In genomic region chr11:34316176-34316575, GRCm38 (mm10) we compare ENCODE assay signal across 15 mouse cellular contexts. TPM values are rescaled to one million over a fixed set of nuclear protein-coding genes. Genes with fewer than 3 reads are reported as not detected.
DNase-seq lines count a peak whose midpoint lies in the region; ATAC-seq and TF ChIP-seq lines count a peak whose summit lies in the region.
"Had no signal": no experiment of that assay in that cellular context is flagged by ENCODE, and none has a peak within 500 bp of the region (broad histone marks: within the 10 kb centered on the region; RNA-seq: fewer than 3 reads in every experiment).

No protein-coding gene starts in this region.

- intact Hi-C loops in heart, adult 2 months (cut with DNase I) = no loop called here

- 49% methylated on average over 10 of the region's 10 CpGs for WGBS in hindbrain, embryonic 10.5 days
- WGBS in hindbrain, embryonic 11.5 days = 53% methylated on average over 10 of the region's 10 CpGs
- WGBS in forebrain, embryonic 15.5 days = 36% methylated on average over 10 of the region's 10 CpGs
- WGBS in midbrain, embryonic 14.5 days = 37% methylated on average over 10 of the region's 10 CpGs
- WGBS in heart, adult 2 months = 84% methylated on average over 10 of the region's 10 CpGs

- H3K9ac ChIP-seq in hindbrain, embryonic 11.5 days (ENCODE audit: low read depth, low read length) = no peak overlapping the region
- H3K9ac ChIP-seq in forebrain, embryonic 15.5 days (replicated peaks) = no peak overlapping the region
- no peak overlapping the region; the same call in 1 of the 2 replicates for H3K9ac ChIP-seq in midbrain, embryonic 14.5 days (replicated peaks; ENCODE audit: low read length)
- H3K9ac ChIP-seq in heart, adult 2 months (ENCODE audit: low read depth, low read length) = no peak overlapping the region
- H3K9ac ChIP-seq: embryonic facial prominence, embryonic 12.5 days; liver, embryonic 14.5 days had no signal

- no peaks in the 10 kb centered on the region for H3K79me2 ChIP-seq in heart, adult 2 months (replicated peaks; ENCODE audit: control insufficient read depth, insufficient read depth, low read length)

- peak overlapping the region; percentile 49; the same call in 1 of the 2 replicates for H3K4me3 ChIP-seq in hindbrain, embryonic 10.5 days
- H3K4me3 ChIP-seq in hindbrain, embryonic 11.5 days (ENCODE audit: low read depth, low read length) = no peak overlapping the region
- H3K4me3 ChIP-seq in E14TG2a.4 (replicated peaks; ENCODE audit: low read length) = peak overlapping the region; percentile 61
- H3K4me3 ChIP-seq in forebrain, embryonic 15.5 days = peak overlapping the region; percentile 43
- peak overlapping the region; percentile 39 for H3K4me3 ChIP-seq in midbrain, embryonic 14.5 days (replicated peaks; ENCODE audit: low read depth, low read length)
- no peak overlapping the region for H3K4me3 ChIP-seq in heart, adult 2 months
- H3K4me3 ChIP-seq: embryonic facial prominence, embryonic 12.5 days; myocyte had no signal

- TF ChIP-seq EP300 in heart, adult 2 months (IDR thresholded peaks at IDR 0.05; ENCODE audit: insufficient read depth, low read depth, low read length) = no peak

- H3K4me1 ChIP-seq in hindbrain, embryonic 10.5 days (replicated peaks) = peaks cover 34% of the 10 kb centered on the region
- no peaks in the 10 kb centered on the region for H3K4me1 ChIP-seq in hindbrain, embryonic 11.5 days (replicated peaks; ENCODE audit: control insufficient read depth, insufficient read depth, low read length)
- peaks cover 68% of the 10 kb centered on the region for H3K4me1 ChIP-seq in E14TG2a.4 (replicated peaks; ENCODE audit: low read depth, low read length)
- peaks cover 23% of the 10 kb centered on the region for H3K4me1 ChIP-seq in forebrain, embryonic 15.5 days
- peaks cover 22% of the 10 kb centered on the region for H3K4me1 ChIP-seq in midbrain, embryonic 14.5 days (ENCODE audit: control insufficient read depth, insufficient read depth, low read length)
- no peaks in the 10 kb centered on the region for H3K4me1 ChIP-seq in heart, adult 2 months (ENCODE audit: control insufficient read depth, insufficient read depth, low read length)
- H3K4me1 ChIP-seq: embryonic facial prominence, embryonic 12.5 days had no signal

- TF ChIP-seq POLR2A in heart, adult 2 months (IDR thresholded peaks at IDR 0.05; ENCODE audit: insufficient read depth, low read depth, low read length) = no peak

- peaks cover 44% of the 10 kb centered on the region for H3K27me3 ChIP-seq in hindbrain, embryonic 10.5 days (ENCODE audit: insufficient read depth, poor library complexity, severe bottlenecking)
- no peaks in the 10 kb centered on the region; the same call in 1 of the 2 replicates for H3K27me3 ChIP-seq in hindbrain, embryonic 11.5 days (ENCODE audit: control insufficient read depth, insufficient read depth, low read length)
- H3K27me3 ChIP-seq in E14TG2a.4 (ENCODE audit: insufficient read depth, low read length) = no peaks in the 10 kb centered on the region
- H3K27me3 ChIP-seq in forebrain, embryonic 15.5 days = no peaks in the 10 kb centered on the region
- H3K27me3 ChIP-seq in midbrain, embryonic 14.5 days (ENCODE audit: control insufficient read depth, insufficient read depth, low read length) = peaks cover 16% of the 10 kb centered on the region; the same call in 1 of the 2 replicates
- no peaks in the 10 kb centered on the region for H3K27me3 ChIP-seq in heart, adult 2 months (ENCODE audit: control insufficient read depth, insufficient read depth, low read length)
- H3K27me3 ChIP-seq: embryonic facial prominence, embryonic 12.5 days had no signal

- no peak for ATAC-seq in hindbrain, embryonic 11.5 days (ENCODE audit: low FRiP score)
- no peak for ATAC-seq in forebrain, embryonic 15.5 days (replicated peaks)
- ATAC-seq in midbrain, embryonic 14.5 days (ENCODE audit: low FRiP score, low TSS enrichment) = no peak
- ATAC-seq in megakaryocyte-erythroid progenitor cell, adult 5-6 weeks (replicated peaks; ENCODE audit: low FRiP score, low TSS enrichment, poor library complexity, severe bottlenecking) = no peak

- no peak for DNase-seq in hindbrain, embryonic 10.5 days (ENCODE audit: low spot score)
- no peak for DNase-seq in hindbrain, embryonic 11.5 days (ENCODE audit: low spot score)
- peak; percentile 47 for DNase-seq in midbrain, embryonic 14.5 days
- no peak for DNase-seq in cerebellum, postnatal 4 days (ENCODE audit: low spot score in 2 of 2)
- no peak for DNase-seq in heart, adult 2 months
- DNase-seq: cerebellum, adult 2 months; lung, postnatal 36 days; thymus, postnatal 14 days had no signal

- no peaks in the 10 kb centered on the region for H3K9me3 ChIP-seq in hindbrain, embryonic 10.5 days
- H3K9me3 ChIP-seq in hindbrain, embryonic 11.5 days (ENCODE audit: control insufficient read depth, low read length) = no peaks in the 10 kb centered on the region
- no peaks in the 10 kb centered on the region for H3K9me3 ChIP-seq in E14TG2a.4 (ENCODE audit: low read length)
- H3K9me3 ChIP-seq in forebrain, embryonic 15.5 days = no peaks in the 10 kb centered on the region
- H3K9me3 ChIP-seq in midbrain, embryonic 14.5 days (ENCODE audit: control insufficient read depth, low read length) = no peaks in the 10 kb centered on the region
- H3K9me3 ChIP-seq: embryonic facial prominence, embryonic 12.5 days had no signal

- no peaks in the 10 kb centered on the region for H3K36me3 ChIP-seq in hindbrain, embryonic 10.5 days
- no peaks in the 10 kb centered on the region for H3K36me3 ChIP-seq in hindbrain, embryonic 11.5 days (ENCODE audit: control insufficient read depth, insufficient read depth, low read length)
- no peaks in the 10 kb centered on the region for H3K36me3 ChIP-seq in E14TG2a.4 (ENCODE audit: insufficient read depth, low read length)
- no peaks in the 10 kb centered on the region for H3K36me3 ChIP-seq in forebrain, embryonic 15.5 days
- H3K36me3 ChIP-seq in midbrain, embryonic 14.5 days (ENCODE audit: control insufficient read depth, insufficient read depth, low read length) = no peaks in the 10 kb centered on the region
- H3K36me3 ChIP-seq in heart, adult 2 months (ENCODE audit: control insufficient read depth, insufficient read depth, low read length) = no peaks in the 10 kb centered on the region
- H3K36me3 ChIP-seq: embryonic facial prominence, embryonic 12.5 days; G1E had no signal

- TF ChIP-seq CTCF in E14TG2a.4 (conservative IDR thresholded peaks at IDR 0.05; ENCODE audit: low read length) = no peak
- no peak for TF ChIP-seq CTCF in heart, adult 2 months (IDR thresholded peaks at IDR 0.05)

- H3K4me2 ChIP-seq in hindbrain, embryonic 11.5 days (replicated peaks; ENCODE audit: low read depth, low read length) = no peak overlapping the region
- H3K4me2 ChIP-seq in forebrain, embryonic 15.5 days (replicated peaks) = peak overlapping the region; percentile 60
- peak overlapping the region; percentile 56 for H3K4me2 ChIP-seq in midbrain, embryonic 14.5 days (ENCODE audit: low read length)
- H3K4me2 ChIP-seq: embryonic facial prominence, embryonic 12.5 days had no signal

- no peak overlapping the region for H3K27ac ChIP-seq in hindbrain, embryonic 10.5 days
- no peak overlapping the region for H3K27ac ChIP-seq in hindbrain, embryonic 11.5 days (ENCODE audit: low read depth, low read length)
- no peak overlapping the region for H3K27ac ChIP-seq in forebrain, embryonic 15.5 days (replicated peaks)
- no peak overlapping the region; the same call in 1 of the 2 replicates for H3K27ac ChIP-seq in midbrain, embryonic 14.5 days (replicated peaks; ENCODE audit: low read depth, low read length)
- H3K27ac ChIP-seq in heart, adult 2 months = no peak overlapping the region
- H3K27ac ChIP-seq: embryonic facial prominence, embryonic 12.5 days; liver, embryonic 14.5 days had no signal

RNA-seq across cellular contexts. Expression of gene Fam196b, which starts 1.6 kb away (rescaled TPM):
- 1.3 and 1.6 TPM in 2 replicates for polyA plus RNA-seq in hindbrain, embryonic 10.5 days (2016; fragmentation: Nextera tagmentation; extraction: Ambion mirVana)
- 0.83 and 1.0 TPM in 2 replicates for polyA plus RNA-seq in hindbrain, embryonic 11.5 days (2014; fragmentation: Nextera tagmentation; extraction: Ambion mirVana)
- polyA plus RNA-seq in forebrain, embryonic 15.5 days (2015; fragmentation: Nextera tagmentation; extraction: Ambion mirVana) = 1.9 and 2.2 TPM in 2 replicates
- polyA plus RNA-seq in midbrain, embryonic 14.5 days (2014; fragmentation: Nextera tagmentation; extraction: Ambion mirVana) = 3.7 TPM in 2 replicates
- total RNA-seq in heart, adult 2 months (2021) = not detected
- 0.06 TPM in 2 replicates for polyA plus RNA-seq in heart, adult 2 months (2012; rRNA removed)
- total RNA-seq in megakaryocyte-erythroid progenitor cell, adult 5-6 weeks (2014; fragmentation: Nextera tagmentation) = not detected in 2 replicates
- total RNA-seq in megakaryocyte-erythroid progenitor cell, adult 5-6 weeks (2017) = 0.11 TPM in 1 of 2 replicates, not detected in the other
- polyA plus RNA-seq: G1E, myocyte had no signal

Comparison
In these comparisons a context has a peak if more than half of its experiments do, and no peak if none do; other contexts are left out.
1. H3K4me3 ChIP-seq: peak in hindbrain, embryonic 10.5 days (single experiment), E14TG2a.4 (single experiment), forebrain, embryonic 15.5 days (single experiment) and midbrain, embryonic 14.5 days (single experiment); none in hindbrain, embryonic 11.5 days (single experiment) and heart, adult 2 months (single experiment).